Mouse (Mus musculus) spleen, adult 18-20 months (tissue): ENCODE measurements around the gene Mdk.

ENCODE experiments used
- DNase-seq, 2 experiments: peaks; one replicate each; pipeline ENCODE4 v3.0.0; 2022; ENCODE audit warnings: mixed read lengths in 2 of 2

Gene Mdk

GRCm38 (mm10) chr2:91958049-91958448 is 26.0 kb upstream of the Mdk start:
- DNase-seq, result no peak

GRCm38 (mm10) chr2:91957096-91957495 is 25.0 kb upstream of the Mdk start:
- no peak for DNase-seq

DNA sequence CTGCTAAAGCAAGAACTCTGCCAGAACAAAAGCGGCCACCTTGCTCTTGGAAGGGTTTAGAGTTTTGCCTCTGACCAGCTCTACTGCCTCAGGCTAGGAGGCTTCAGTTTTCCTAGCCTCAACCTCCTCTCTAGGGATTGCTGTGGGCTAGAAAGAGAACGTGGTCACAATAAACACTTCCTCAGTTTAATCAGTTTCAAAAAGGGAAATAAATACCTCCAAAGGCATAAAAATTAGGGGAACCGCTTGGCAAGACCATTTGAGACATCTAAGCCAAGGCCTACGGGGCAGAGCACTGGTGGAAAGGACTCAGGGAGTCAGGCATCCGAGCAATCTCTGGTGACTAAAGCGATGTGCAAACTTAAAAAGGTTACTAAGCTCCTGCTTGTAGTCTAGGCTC is 23.8 kb upstream of the Mdk start:
- DNase-seq, result no peak

- no peak for DNase-seq
These were observed 23.1 kb upstream of the Mdk start for GRCm38 (mm10) chr2:91955121-91955591.

DNA sequence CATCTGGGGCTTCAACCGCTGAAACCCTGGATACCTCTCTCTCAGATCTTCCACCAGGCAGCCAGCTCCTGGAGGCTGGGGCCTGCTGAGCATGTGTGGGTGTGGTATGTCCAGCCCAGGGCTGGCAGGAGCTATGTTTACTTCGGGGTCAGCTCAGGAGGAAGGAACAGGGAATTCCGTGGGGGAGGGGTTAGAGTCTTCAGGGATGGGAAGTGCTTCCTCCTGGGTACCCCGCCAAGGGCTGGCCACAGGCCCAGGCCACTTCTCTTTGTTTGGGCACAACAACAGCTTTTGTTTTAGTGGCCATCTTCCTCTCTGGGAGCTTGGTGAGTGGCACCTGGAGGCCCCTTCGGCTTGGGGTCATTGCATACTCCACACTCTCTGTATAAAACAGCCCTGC is 21.7 kb upstream of the Mdk start:
- no peak for DNase-seq

- DNase-seq, result peak; percentile 37
These were observed 18.4 kb upstream of the Mdk start for GRCm38 (mm10) chr2:91950275-91951085.

- DNase-seq, result peak in 1 of 2 experiments; percentile 43
These were observed 17.5 kb upstream of the Mdk start for GRCm38 (mm10) chr2:91949411-91950274.

- DNase-seq, result no peak
These were observed 16.7 kb upstream of the Mdk start for GRCm38 (mm10) chr2:91948792-91949241.

GRCm38 (mm10) chr2:91948151-91948509 is 16.0 kb upstream of the Mdk start:
- DNase-seq, result no peak

DNA sequence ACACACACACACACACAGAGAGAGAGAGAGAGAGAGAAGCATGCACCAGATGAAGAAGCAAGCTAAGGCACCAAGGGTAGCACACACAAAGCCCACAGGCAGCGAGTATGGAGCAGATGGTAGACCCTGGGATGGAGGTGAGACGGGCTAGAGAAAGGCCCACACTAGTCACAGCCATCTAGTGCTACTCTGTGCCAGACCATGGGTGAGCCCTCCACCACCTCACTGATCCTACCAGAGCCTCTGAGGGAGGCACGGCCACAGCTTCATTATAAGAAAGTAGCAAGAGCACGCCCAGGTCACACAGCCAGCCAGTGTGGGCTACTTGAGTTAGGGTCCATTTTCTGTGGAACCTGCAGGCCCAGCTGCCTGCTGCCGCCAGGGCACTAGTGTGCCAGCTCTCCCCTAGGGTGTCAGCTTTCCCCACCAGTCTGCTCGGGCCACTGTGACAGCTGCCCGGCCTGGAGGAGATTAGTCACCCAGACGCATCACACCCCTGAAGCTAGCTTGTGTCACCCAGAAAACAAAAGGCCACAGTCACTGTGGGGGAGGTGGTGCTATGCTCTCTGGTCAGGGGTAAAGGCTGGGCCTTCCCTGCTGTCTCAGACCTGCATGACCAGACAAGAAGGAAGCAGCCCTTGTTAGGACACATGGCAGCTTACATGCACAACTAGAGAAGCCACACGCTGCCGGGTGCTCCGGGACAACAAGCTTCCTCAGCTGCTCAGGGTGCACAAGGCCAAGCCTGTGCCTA is 15.5 kb upstream of the Mdk start:
- no peak for DNase-seq

GRCm38 (mm10) chr2:91946836-91947235 is 14.7 kb upstream of the Mdk start:
- no peak for DNase-seq

GRCm38 (mm10) chr2:91945483-91945882 is 13.4 kb upstream of the Mdk start, which contains the start of gene Gm9821:
Gene Gm9821 (plus strand): TSS chr2:91945703.
- DNase-seq, result no peak

DNA sequence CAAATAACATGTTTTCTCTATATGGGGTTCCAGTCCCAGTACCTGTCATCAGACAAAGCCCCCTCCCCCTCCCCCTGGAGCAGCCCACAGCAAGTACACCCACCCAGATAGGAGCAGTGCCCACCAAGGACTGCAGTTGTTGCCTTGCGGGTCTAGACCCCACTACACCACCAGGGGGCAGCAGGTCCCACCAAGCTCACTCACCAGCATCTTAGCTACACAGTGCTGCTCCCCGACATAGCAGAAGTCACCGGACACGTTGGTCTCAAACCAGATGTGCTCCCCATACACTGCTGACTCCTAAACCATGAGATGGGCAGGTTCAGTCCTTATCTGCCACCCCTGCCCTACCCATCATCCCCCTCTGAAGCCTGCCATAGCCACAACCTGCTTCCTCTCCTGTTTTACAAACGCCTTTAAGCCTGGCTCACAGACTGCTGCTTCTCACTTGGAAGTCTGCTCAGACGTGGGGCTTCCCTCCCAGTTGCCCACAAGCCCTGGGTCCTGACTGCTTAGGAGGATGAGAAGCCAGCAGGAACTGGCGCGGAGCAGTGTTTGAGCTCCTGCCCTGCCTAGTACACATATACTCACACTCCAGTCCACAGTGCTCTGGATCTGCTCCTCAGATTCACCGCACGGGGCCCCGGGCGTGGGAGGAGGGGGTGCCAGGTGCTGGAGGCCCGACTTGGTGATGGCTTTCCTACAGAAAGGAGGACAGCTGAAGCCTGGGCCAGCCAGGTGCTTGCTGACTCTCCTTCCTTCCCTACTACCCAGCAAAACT is 12.3 kb upstream of the Mdk start:
- peak; percentile 66 to 80 for DNase-seq

- no peak for DNase-seq
These were observed 10.3 kb upstream of the Mdk start for GRCm38 (mm10) chr2:91942356-91942755.

DNA sequence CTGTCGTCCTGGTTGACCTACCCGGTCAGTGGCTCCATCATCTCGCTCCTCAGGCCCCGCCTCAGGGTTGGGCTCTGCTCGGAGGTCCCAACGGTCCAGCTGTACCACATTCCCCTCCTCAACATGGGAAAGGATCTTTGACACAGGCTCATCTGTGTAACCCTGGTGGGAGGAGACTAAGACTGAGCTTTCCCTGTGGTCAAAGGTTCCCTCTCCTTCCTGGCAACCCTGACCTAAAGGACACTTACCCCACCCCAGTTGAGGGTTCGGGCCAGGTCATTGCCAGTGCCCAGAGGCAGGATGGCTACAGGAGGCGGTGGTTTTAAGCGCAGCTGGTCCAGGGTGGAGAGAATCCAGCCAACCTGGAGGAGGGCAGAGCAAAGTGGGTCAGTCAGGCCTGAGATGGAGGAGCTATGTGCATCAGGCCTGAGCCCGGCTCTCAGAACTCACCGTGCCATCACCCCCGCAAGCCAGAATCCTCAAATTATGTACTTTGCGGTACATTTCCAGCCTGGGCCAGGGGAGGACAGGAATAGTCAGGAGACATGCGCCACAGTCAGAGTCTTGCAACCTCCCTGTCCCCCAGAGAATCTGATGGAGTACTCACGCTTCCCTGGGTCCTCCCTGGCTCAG is 7.3 kb upstream of the Mdk start:
- no peak for DNase-seq

DNA sequence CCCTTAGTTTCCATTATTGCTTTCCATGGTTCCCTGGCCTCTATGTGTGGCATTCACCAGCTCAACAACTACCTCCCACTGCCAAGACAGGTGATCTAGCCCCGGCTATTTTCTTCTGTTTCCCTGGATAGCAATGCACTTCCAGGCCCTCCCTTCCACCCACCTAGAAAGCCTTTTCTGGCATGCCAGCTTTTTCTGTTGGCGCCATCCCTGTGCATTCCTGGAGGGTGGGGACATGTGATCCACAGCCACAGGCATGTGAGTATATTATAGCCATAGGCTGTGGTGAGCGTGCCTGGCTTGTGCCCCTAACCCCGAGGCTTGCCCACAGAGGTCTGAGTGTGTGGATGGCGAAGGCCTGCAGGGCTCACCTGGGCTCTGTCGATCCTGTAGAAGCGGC is 4.1 kb upstream of the Mdk start:
- DNase-seq, result no peak

- DNase-seq, result no peak
These were observed 2.9 kb upstream of the Mdk start for GRCm38 (mm10) chr2:91934826-91935525.

DNA sequence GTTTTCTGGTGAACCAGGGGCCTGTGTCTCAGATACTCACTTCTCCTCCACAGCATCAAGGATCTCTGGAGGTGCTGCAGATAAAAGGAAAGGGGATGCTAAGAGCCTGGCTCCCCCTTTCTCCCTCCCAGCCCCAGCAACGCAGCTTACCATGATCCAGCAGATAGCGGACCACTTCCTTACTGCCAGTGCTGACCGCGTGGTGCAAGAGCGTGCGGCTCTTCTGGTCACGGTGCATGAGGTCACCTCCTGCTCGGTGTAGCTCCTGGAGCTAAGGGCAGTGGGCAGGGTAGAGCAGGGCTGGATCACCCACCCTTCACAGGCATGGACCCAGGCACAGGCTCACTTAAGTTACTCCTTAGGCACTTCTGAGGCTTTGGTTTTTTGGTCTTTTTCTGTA is 1.9 kb upstream of the Mdk start:
- DNase-seq, result no peak

- DNase-seq, result no peak
These were observed 1.4 kb upstream of the Mdk start for GRCm38 (mm10) chr2:91933471-91933870.

DNA sequence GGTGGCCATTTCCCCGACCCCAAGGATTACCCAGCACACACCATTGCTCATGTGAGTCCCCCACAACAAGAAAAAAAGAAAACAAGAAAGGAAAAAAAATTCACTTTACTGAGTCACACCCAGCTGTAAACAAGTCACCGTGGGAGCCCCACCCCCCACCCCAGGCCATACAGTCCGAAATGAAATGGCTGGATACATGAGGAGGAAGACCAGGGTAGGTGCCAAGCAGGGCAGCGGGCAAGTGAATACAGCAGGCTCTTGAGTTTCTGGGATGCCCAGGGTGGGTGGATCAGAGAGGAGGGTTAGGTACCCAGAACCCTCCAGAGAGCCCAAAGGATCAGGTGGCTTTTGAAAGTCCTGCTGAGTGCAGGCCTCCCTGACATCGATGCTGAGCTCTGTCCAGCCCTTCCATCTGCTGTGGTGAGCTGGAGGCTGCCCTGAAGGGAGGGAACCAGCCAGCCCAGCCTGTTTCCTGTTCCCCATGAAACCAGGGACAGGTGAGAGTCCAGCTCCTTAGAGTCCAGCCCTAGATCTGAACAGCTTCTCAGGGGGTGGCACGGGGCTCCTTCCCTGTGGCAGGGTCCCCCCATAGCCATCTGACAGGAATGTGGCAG is 747 bp upstream of the Mdk start:
- DNase-seq, result no peak
